Mouse (Mus musculus) testis, adult 2 months (tissue): ENCODE data around the gene Fbxo27. TPM values are rescaled to one million over a fixed set of nuclear protein-coding genes. Genes with fewer than 3 reads are reported as not detected.

Experiments
- H3K27ac ChIP-seq: fragments of 200-500 bp; 2 replicates; pipeline ENCODE4 v1.5.1; 2012; ENCODE audit warnings: low read depth, low read length; ENCODE audit not compliant: control insufficient read depth, insufficient read depth
- H3K27me3 ChIP-seq: fragments of 200-500 bp; 2 replicates; pipeline ENCODE4 v1.6.1; 2012; ENCODE audit warnings: mild to moderate bottlenecking, low read length, moderate library complexity; ENCODE audit not compliant: control insufficient read depth, insufficient read depth
- H3K36me3 ChIP-seq: fragments of 200-500 bp; 2 replicates; pipeline ENCODE4 v1.6.1; 2012; ENCODE audit warnings: mild to moderate bottlenecking, low read length; ENCODE audit not compliant: control insufficient read depth, insufficient read depth
- H3K4me1 ChIP-seq: fragments of 200-500 bp; 2 replicates; pipeline ENCODE4 v1.6.1; 2012; ENCODE audit warnings: low read length; ENCODE audit not compliant: control insufficient read depth, insufficient read depth
- H3K4me3 ChIP-seq: fragments of 200-500 bp; 2 replicates; pipeline ENCODE4 v1.5.1; 2012; ENCODE audit warnings: low read depth, mild to moderate bottlenecking, low read length, moderate library complexity, mixed read lengths; ENCODE audit not compliant: control insufficient read depth
- CTCF ChIP-seq: fragments of 200-500 bp; IDR thresholded peaks from 2 replicates; pipeline ENCODE4 v1.5.1; 2012; ENCODE audit warnings: low read depth, mild to moderate bottlenecking, inconsistent platforms, low read length, moderate library complexity; ENCODE audit not compliant: control insufficient read depth, insufficient read depth, insufficient replicate concordance
- POLR2A ChIP-seq: fragments of 200-500 bp; IDR thresholded peaks from 2 replicates; pipeline ENCODE4 v1.6.1; 2012; ENCODE audit warnings: low read depth, mild to moderate bottlenecking, inconsistent platforms, low read length, moderate library complexity; ENCODE audit not compliant: control insufficient read depth
- polyA plus RNA-seq: library from polyadenylated mRNA; depleted of rRNA; stranded (reverse); fragments of >200 nt; gene quantifications from 2 replicates; pipeline ENCODE4 v1.2.3, GENCODE M21; 2012

The Fbxo27 gene
- polyA plus RNA-seq, 1 experiment: 16.3 TPM

- no peaks in the 10 kb centered on the region for H3K36me3 ChIP-seq
- no peak overlapping the region for H3K27ac ChIP-seq
- H3K4me1 ChIP-seq: peaks cover 2% of the 10 kb centered on the region; the same call in 1 of the 2 replicates
- H3K4me3 ChIP-seq: no peak overlapping the region
- TF ChIP-seq POLR2A (no peak), CTCF (no peak)
- peaks cover 2% of the 10 kb centered on the region; the same call in 1 of the 2 replicates for H3K27me3 ChIP-seq
Observed at GRCm38 (mm10) chr7:28719650-28720049, 27.0 kb downstream of the Fbxo27 start.

GRCm38 (mm10) chr7:28720753-28721537 is 28.3 kb downstream of the Fbxo27 start:
- TF ChIP-seq CTCF: no peak
- TF ChIP-seq POLR2A: no peak
- H3K27ac ChIP-seq: no peak overlapping the region

GRCm38 (mm10) chr7:28722079-28722478 is 29.4 kb downstream of the Fbxo27 start:
- TF ChIP-seq POLR2A (no peak), CTCF (no peak; the same call in 1 of the 2 replicates)
- H3K27me3 ChIP-seq: no peaks in the 10 kb centered on the region
- H3K36me3 ChIP-seq: no peaks in the 10 kb centered on the region
- no peak overlapping the region for H3K27ac ChIP-seq
- no peaks in the 10 kb centered on the region; the same call in none of the 2 replicates for H3K4me1 ChIP-seq
- H3K4me3 ChIP-seq: no peak overlapping the region

More at GRCm38 (mm10) chr7:28720753-28721537, 28.3 kb downstream of the Fbxo27 start:
- Histone ChIP-seq H3K4me3 (no peak overlapping the region), H3K4me1 (peaks cover 2% of the 10 kb centered on the region; the same call in 1 of the 2 replicates), H3K36me3 (no peaks in the 10 kb centered on the region), H3K27me3 (peaks cover 2% of the 10 kb centered on the region; the same call in 1 of the 2 replicates)

GRCm38 (mm10) chr7:28724613-28725012 is 32.0 kb downstream of the Fbxo27 start:
- TF ChIP-seq POLR2A: no peak
- no peak for TF ChIP-seq CTCF
- Histone ChIP-seq H3K4me1 (peaks cover 4% of the 10 kb centered on the region; the same call in 1 of the 2 replicates), H3K27me3 (no peaks in the 10 kb centered on the region), H3K36me3 (no peaks in the 10 kb centered on the region), H3K27ac (no peak overlapping the region), H3K4me3 (no peak overlapping the region)

- Histone ChIP-seq H3K4me1 (peaks cover 4% of the 10 kb centered on the region; the same call in 1 of the 2 replicates), H3K4me3 (peak overlapping the region; percentile 65), H3K27me3 (no peaks in the 10 kb centered on the region), H3K36me3 (no peaks in the 10 kb centered on the region), H3K27ac (no peak overlapping the region)
- TF ChIP-seq CTCF: peak; percentile 87
- TF ChIP-seq POLR2A: no peak
Observed at GRCm38 (mm10) chr7:28726600-28726999, 34.0 kb downstream of the Fbxo27 start.

GRCm38 (mm10) chr7:28727649-28728340 is 35.1 kb downstream of the Fbxo27 start:
- no peak overlapping the region for H3K27ac ChIP-seq
- TF ChIP-seq CTCF (peak; percentile 31; the same call in 1 of the 2 replicates), POLR2A (no peak)
- no peaks in the 10 kb centered on the region for H3K27me3 ChIP-seq
- H3K36me3 ChIP-seq: no peaks in the 10 kb centered on the region
- peaks cover 11% of the 10 kb centered on the region for H3K4me1 ChIP-seq
- no peak overlapping the region for H3K4me3 ChIP-seq
